Mouse (Mus musculus) mouse trophoblast stem cell (cell line): Measurements from ENCODE around the gene Unc93b1.

ENCODE experiments used
- in situ Hi-C, 2 experiments: fragments of 300-500 bp; cut with MseI, MboI; formaldehyde crosslinking; loops; 2 replicates in 1 of 2; 3 replicates in 1 of 2; pipeline ENCODE4 v1.15.1; 2025

The Unc93b1 gene

DNA sequence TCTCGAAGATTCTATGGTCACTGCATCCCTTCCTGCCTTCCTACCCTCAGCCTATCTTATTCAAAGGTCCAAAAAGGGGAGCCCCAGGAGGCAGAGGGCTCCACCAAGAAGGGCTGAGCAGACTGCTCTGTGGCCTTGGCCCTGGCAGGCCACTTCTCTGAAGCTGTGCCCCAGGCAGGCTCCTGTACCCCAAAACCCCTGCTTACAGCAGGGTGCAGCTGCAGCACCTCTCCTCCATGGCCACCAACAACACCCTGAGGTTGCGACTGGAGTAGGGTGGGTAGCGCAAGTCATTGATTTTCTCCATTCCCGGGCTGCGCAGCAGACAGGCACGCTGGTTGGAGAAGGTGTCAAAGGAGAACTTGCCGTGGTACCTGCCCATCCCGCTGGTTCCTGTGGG lies 21.3 kb upstream of the Unc93b1 start:
- in situ Hi-C loops = no loop called here

DNA sequence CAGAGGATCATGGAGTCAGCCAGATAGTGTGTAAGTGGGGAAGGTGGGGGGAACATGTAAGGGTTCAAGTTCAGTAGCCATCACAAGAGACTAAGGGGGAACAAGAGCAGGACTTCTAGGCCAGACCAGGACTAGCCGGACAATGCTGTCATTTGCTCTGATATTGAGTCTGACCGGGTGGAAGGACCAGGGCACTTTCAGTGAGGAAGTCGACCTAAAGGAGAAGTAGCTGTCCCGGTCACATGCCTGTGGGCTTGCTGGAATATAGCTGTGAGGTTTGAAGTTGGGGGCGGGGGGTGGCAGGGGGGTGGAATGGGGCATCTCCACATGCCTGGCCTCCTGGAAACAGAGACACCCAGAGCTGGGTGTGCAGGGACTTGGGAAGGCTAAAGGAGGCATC lies 20.5 kb upstream of the Unc93b1 start:
- in situ Hi-C loops = no loop called here

DNA sequence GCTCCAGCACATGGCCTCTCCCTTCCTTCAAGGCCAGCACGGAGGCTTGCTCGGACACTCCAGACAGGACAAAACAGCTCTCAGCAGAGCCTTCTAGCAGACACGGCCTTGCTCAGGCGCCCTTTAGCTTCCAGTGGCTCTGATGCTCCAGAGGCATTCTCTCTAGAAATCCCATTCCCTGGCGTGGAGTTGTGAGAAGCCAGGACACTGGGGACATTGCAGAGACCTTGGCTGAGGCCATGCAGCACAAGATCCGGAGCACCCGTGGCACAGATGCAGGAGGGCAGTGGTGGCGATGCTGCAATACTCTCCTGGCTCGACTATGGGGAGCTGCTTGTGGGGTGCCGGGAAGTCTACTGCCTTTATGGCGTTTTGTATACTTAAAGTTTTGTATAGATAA lies 18.3 kb upstream of the Unc93b1 start:
- in situ Hi-C loops = no loop called here

DNA sequence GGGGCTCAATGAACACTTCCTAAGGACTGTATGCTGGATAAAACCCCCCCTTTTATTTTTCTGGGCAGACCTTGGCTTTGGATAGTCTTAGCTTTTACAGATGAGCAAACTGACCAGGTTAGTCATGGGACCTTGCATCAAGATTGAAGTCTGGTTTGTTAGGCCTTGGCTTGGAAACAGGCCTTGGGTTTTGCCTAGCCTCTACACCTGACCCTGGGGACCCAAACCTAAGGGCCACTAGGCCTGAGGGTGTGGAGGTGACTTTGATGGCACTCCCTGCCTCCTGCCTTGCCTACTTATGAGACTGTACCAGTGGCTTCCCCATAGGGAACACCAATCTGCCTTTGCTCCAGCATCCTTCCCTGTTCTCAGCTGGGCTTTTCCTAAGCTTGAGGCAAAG lies 15.1 kb upstream of the Unc93b1 start:
- in situ Hi-C loops = no loop called here

DNA sequence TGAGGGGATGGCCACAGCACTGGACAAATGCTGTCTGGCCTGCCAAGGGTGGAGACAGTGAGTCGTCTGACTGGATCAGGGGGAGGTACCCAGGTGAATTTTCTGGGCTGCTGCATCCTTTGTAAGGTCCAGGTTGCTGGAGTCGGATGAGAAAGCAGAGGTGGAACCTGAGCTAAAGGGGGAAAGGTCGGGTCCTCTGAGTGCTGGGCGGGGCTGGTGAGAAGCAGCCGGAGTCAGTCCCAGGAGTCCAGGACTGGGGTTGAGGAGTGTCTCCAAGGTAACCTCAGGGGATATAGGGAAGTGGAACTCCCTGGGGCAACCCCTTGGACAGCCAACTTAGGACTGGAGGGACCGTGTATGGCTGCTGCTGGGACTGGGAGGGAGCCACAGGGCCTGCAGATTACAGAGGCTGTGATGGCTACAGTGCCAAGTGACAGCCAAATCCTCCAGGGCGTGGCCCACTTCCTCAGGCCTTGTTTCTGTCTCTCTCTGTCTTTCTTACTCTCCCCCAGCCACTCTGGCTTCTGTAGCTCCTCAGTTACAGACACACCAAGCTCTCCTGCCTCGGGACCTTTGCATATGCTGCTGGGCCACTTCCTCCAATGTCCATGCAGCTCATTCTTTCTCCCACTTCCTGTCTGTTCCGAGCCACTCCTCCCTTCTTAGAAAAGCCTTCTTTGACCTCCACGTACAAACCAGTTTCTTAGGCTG lies 12.2 kb upstream of the Unc93b1 start:
- in situ Hi-C loops = no loop called here

DNA sequence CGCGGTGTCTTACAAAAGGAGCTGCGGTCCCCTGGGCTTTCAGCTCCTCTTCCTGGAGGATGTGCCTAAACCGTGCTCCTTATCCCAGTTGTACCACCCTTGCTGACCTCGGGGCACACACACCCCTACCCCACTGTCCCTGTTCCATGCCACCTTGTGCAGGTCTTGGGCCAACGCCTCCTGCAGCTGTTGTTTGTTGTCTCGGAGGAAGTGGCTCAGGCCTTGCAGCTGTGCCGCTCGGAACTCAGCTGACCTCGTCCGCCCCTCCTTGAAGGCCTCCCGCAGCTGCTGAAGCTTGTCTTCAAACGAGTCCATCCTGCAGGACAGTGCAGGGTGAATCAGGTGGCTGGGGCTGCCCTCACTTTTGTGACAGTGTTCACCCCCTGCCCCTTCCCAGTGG lies 11.4 kb upstream of the Unc93b1 start:
- in situ Hi-C loops = no loop called here

DNA sequence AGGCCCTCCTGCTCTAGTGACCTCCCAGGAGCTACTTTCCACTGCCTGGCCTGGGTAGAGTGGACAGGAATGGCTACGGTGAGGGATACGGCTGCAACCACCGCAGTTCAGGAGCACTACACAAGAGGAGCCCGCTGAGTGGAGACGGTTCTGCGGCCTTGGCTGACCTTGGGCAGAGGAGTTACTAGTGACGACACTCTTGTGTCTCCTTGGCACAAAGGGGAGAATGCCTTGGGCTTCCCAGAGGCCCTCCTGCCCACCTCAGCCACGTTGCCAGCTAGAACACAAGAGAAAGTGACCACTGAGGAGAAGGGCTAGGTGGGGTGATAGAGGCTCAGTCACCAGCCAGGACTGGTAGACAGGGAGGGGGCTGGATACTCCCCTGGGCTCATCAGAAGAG lies 10.8 kb upstream of the Unc93b1 start:
- in situ Hi-C loops = no loop called here

DNA sequence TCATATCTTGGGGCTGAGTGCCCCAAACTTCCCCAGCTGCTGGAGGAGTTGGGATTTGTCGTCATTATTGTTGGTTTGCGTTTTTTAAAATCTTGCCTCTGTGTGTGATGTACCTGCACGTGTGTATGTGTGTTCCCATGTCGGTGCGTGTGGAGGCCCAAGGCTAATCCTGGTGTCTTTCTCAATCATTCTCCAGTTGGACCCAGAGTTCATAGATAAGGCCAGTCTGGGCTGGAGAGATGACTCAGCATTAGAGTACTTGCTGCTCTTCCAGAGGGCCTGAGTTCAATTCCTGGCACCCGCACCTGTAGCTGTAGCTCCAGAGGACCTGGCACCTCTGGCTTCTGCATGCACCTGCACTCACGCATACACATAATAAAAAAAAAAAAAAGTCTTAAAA lies 10.1 kb upstream of the Unc93b1 start:
- in situ Hi-C loops = no loop called here

DNA sequence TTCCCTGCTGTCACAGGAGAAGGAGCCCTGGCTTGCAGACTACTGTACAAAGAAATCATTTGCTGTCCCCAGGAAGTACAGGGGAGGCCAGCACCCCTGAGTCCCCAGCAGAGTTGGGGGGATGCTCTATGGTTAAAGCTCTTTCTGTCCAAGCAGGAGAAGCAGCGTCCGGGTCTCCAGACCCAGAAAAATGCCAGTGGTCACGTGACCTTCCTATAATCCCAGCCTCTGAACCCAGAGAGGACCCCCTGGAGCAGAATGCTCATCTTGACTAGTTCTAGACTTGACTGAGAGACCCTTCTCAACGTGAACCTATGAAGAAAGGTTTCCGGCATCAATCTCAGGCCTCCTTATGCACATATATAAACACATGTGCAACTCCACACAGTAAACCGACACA lies 9.1 kb upstream of the Unc93b1 start:
- in situ Hi-C loops = no loop called here

DNA sequence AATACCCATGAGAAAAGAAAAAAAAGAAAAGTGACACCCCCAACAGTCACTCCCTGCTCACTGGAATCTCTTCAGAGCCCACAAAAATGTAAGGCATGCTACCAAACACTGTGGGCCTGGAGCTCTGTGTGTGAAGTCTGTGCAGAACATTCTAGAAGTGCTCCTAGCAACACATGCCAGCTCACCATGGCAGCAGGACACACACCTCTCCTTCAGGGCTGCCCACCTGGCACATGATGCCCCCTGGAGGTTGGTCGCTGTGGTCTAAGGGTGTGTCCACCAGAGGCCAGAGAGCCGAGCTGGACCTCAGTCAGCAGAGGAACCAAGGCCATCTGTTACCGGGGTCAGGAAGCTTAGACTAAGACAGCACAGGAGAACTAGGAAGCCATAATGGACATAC lies 8.7 kb upstream of the Unc93b1 start:
- in situ Hi-C loops = no loop called here

DNA sequence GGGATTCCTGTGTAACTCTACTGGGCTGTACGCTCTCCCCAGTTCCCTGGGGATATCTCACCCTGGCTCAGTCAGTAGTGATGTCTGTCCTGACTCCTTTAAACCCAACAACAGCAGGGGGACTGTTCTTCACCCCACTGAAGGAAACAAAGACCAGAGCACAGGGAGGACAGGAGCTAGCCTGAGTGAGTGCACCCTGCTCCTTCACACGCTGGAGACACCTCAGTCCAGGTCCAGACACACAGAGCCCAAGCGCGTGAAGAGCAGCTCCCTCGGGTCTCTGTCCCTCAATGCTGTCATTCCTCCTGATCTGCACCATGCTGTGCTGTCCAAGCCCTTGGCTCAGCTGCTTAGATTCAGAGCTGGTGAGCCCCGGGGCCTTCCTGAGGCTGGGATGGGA lies 8.3 kb upstream of the Unc93b1 start:
- in situ Hi-C loops = no loop called here

DNA sequence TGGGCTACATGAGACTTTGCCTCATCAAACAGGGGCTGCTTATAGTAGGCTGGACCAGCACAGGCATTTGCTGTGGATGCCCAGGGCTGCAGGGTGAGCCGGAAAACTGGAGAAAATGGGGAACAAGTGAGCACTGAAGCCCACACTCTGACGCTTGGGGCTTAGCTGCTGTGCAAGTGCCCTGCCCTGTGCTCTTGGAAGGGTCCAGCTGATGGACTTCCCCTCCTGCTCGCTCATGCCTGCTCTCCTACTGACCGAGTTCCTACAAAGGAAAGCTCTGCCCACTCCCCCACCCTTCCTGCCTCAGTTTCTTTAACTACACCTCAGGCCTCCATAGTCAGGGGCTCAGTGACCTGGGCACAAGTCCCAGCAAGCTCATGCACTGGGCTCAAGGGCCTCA lies 7.0 kb upstream of the Unc93b1 start:
- in situ Hi-C loops = no loop called here

DNA sequence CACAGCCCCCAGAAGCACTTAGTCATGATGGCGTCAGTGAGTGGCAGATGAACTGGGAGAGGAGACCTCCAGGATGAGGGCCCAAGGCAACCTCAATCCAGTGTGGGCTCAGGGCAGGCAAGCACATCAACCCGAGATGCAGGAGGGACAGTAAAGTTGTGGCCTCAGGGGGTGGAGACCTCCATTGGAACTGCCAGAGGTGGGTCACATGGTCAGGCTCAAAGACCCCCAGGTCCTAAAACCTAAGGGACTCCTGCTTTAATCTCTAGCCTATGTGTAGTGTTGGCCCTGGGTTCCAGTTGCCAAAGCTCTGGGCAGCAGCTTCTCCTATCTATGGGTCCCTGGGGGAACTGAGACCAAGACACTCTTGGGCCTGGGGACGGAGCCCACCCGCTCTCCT lies 6.2 kb upstream of the Unc93b1 start:
- in situ Hi-C loops = no loop called here

DNA sequence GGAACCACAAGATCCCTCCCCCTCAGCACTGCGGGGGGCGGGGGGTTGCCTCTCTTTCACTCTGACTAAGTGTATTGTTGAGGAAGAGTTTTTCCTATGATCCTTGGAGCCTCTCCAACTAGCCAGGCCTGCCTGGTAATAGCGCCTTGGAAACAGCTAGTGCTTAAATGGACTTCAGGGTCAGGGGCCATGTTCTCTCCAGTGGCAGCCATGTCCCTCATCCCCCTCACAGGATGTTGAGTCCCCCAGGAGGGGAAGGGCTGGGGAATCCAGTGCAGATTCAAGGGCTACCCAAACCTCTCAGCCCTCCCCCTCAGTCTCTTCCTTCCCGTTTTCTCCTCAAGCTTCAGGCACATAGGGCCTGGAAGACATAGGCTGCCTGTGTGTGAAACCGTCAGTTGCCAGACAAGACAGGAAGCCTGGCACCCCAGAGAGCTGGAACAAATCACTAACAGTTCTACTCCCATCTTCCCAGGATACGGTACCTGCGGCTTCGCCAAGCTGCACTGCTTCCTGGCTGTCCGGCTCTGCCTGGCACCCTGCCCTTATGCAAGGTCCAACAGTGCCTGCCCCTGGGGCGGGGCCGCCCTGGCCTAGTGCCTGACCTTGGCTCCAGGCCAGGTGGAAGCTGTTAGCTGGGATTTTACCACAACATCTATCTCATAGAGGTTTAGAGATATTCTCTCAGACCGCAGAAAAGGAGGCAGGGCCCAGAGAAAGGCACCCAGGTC lies 5.6 kb upstream of the Unc93b1 start, which contains the start of gene Aldh3b1:
TSS of gene Aldh3b1 (minus strand) at position 598 of the 731 bp plus-strand sequence.
- in situ Hi-C loops = no loop called here

DNA sequence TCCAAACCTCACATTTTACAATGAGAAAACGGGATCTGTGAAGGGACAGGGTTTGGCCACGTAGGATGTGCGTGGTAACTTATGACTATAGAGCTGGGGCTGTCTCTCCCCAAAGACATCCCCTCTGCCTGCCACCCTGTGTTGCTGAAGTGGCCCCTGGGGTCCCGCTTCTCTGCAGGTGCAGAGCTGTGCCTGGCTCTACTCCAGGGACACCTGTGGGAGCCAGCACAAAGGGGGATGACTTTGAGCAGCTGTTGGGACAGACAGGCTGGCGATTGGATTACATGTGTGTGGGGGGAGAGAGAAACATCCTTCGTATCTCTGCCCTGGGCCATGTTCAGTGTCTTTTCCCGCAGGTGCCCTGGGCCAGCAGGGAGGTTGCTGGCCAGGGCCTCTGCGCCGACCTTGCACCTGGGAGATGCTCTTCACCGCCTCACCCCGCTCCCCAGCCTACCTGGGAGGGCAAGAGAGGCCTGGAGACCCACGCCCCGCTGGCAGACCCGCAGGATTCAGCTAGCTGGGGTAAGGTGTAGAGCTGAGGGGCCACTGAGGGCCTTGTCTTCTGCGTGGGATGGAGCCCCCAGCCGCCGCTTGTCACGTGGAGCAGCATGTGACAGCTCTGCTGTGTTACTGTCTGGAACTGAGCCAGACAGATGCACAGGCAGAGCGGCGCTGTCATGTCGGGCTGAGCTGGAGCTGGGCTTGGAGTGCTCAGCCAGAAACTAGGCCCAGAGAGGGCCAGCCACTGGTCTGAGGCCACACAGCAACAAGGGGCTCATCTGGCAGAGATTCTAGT lies 4.5 kb upstream of the Unc93b1 start:
- in situ Hi-C loops = no loop called here

DNA sequence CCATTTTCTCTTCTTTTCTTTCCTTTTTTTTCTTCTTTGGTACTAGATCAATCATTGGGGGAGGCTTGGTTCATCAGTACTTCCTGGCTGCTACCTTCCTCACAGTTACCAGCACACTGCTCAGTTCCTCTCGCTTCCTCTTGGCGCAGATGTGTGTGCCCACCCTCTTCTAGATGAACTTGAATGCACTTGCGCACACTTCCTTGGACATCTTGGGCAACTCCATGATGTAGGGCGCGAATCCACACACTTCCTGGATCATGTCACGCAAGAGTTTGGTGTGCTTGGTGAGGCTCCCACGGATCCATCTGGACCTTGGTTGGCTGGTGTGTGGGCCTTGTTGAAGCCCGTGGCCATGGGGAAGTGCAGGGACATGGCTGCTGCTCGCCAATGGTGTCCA lies 3.3 kb upstream of the Unc93b1 start:
- in situ Hi-C loops = no loop called here

DNA sequence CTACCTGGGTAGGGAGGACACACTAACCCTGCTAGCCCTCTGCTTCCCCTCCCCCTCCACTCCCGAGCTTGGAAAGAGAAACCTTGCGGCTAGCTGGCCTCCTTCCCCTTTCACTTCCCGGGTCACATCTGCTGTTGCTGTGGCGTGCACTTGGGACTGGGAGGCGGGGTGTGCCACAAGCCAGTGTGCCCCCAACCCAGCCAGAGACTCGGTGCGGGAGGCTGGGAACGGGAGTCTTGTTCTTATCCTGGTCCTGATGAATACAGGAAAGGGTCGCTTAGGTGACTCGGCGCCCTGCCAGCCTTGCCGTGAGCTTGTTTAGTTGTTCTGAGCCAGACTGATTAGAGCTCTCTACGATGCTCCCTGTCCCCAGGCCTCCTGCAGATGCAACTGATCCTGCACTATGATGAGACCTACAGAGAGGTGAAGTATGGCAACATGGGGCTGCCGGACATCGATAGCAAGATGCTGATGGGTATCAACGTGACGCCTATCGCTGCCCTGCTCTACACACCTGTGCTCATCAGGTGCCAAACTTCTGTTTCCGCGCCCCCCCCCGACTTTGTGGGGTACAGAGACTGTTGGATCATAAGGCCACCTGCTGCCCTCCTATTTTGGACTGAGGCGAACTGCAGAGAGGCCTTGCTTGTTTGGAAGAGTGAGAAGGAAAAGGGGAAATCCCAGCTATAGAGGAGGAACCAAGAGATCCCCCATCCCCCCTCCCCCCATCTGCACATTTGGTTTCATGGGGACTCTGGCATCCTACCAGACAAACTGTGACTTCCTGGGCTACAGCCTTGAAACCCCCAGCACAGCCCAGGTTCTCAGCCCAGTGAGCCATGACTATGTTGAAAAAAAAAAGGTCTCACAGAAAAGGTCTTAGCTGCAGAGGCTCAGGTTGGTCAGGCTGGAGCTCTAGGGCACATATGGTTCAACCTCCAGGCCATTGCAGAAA lies 1.2 kb downstream of the Unc93b1 start:
- in situ Hi-C loops = no loop called here

DNA sequence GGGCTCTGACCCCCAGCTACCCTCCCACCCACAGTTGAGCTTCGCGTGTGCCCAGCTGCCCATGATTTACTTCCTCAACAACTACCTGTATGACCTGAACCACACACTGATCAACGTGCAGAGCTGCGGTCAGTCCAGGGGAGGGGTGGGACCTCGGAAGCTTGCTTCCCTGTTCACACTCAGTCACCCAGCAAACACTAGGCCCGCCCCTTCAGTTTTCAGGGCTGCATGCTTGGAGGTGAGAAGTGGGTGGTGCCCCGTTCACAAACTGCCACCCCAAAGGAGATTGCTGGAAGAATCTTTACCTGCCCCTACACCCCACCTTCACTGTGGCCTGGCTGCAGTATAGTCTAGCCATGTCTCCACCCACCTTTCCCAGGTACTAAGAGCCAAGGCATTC lies 7.3 kb downstream of the Unc93b1 start:
- in situ Hi-C loops = no loop called here

DNA sequence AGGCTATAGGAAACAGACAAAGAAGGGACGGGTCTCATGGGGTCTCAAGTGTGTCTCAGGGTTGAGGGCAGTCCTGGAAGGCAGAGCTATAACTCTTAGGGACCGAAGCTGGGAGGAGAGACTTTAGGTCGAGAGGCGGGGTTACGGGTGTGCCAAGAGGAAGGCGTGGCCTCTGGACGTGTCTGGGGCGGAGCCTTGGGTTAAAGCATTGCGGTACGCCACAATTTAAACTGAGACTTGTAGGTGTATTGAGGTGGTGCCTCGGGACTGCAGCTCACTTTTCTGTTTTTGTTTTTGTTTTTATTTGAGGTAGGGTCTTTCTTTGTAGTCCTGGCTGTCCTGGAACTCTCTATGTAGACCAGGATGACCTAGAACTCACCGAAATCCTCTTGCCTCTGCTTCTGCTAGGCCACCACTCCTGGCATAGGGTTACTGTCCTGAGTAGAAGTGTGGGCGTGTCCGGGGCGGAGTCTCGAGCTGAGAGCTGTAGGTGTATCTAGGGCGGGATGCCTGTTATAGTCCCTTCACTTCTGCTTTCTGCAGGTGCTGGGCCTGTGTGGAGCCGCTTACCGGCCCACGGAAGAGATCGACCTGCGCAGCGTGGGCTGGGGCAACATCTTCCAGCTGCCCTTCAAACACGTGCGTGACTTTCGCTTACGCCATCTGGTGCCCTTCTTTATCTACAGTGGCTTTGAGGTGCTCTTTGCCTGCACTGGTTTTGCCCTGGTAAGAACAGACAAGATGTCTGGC lies 8.2 kb downstream of the Unc93b1 start:
- in situ Hi-C loops = no loop called here

DNA sequence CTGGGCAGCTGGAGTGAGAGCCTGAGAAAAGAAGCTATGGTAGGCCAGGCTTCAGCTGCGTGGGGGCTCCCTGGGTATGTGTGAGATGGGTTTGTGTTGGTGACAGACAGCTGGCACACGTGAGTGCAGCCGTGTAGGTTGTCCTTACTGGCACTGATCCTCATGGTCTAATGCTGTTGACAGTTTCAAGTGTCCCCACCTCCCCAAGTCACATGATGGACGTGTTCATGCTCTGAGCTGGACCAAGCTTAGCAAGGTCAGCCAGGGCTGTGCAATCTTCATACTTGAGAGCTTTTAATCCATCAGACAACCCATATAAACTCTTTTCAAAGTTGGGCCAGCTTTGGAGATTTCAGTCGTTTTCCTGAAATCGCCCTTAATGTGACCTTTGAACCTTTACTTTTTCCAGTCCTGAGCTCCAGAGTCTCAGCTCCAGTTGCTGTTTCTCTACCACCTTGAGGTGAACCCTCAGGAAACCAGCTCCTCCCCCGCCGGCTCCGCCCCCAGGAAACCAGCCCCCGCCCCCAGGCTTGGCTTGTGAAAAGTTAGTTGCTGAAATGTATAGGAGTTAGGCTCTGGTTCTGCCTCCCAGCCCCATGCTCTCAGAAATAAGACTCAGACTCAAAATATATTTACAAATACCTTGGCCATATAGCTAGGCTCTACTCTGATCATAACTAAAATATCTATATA lies 11.0 kb downstream of the Unc93b1 start:
- in situ Hi-C loops = loop anchor here in 1 of 2 experiments (5.0 kb wide), 1 partner anchor 46 kb away; the partner anchor contains the start of gene Tbx10
